Mouse (Mus musculus): ENCODE measurements around the gene Ankrd6. TPM values are rescaled to one million over a fixed set of nuclear protein-coding genes. Genes with fewer than 3 reads are reported as not detected.
"Not testable (repeated sequence)": the region's sequence is repeated elsewhere in the genome, so short reads cannot be mapped to it uniquely, and the experiment has no call there.

Ankrd6 gene
- polyA plus RNA-seq, 1 experiment from 2014 or later = 35.9 TPM

- Histone ChIP-seq H3K4me3 (peak within 1 kb of the TSS; percentile 96), H3K36me3 (no peaks in the 10 kb centered on the region), H3K9ac (replicated peaks) (peak within 1 kb of the TSS; percentile 95), H3K27ac (replicated peaks) (peak within 1 kb of the TSS; percentile 85), H3K4me2 (replicated peaks) (peak within 1 kb of the TSS; percentile 97), H3K4me1 (peaks cover 30% of the 10 kb centered on the region), H3K9me3 (no peaks in the 10 kb centered on the region), H3K27me3 (no peaks in the 10 kb centered on the region)
- peak; percentile 86 for ATAC-seq (replicated peaks)
- WGBS = under 1% methylated on average over 18 of the region's 18 CpGs
These were observed 32.1 kb upstream of the Ankrd6 start, which contains the start of gene Rragd for GRCm38 (mm10) chr4:32982716-32983175. Gene Rragd (plus strand): TSS chr4:32983037.

DNA sequence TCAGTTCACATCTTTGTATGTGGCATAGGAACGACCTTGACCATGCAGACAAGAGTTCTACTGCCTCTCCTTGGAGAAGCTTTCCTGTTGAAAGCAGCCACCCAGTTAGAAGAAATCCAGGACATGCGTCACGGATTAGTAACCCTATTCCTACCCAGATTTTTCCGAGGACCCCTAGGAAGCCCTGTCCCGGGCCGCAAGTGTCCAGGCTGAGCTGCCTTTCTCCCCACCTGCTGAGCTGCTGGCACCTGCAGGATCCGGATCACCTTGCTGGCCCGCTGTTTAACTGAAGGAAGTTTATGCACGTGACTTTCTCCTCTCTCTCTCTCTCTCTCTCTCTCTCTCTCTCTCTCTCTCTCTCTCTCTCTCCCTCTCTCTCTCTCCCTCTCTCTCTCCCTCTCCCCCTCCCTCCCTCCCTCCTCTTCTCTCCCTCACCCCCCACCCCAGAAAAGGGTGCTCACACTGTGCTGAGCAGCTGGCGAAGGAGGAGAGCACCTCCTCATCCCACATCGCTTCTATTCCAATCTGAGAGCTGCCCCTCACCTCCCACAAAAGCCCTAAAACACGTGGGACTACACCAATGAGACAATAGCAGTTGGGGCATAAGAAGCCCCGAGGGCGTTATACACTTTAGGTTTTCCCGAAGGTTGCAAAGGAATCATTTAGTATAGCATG, 31.5 kb upstream of the Ankrd6 start:
- Histone ChIP-seq H3K27me3 (no peaks in the 10 kb centered on the region), H3K36me3 (no peaks in the 10 kb centered on the region), H3K9ac (replicated peaks) (peak overlapping the region; percentile 95), H3K9me3 (no peaks in the 10 kb centered on the region), H3K27ac (replicated peaks) (peak overlapping the region; percentile 85), H3K4me2 (replicated peaks) (peak overlapping the region; percentile 97), H3K4me1 (peaks cover 30% of the 10 kb centered on the region), H3K4me3 (peak overlapping the region; percentile 96)
- 2% methylated on average over 15 of the region's 15 CpGs for WGBS
- ATAC-seq (replicated peaks) = peak; percentile 49

- no peak for ATAC-seq (replicated peaks)
- H3K4me1 ChIP-seq = peaks cover 30% of the 10 kb centered on the region
- WGBS = 24% methylated on average over 5 of the region's 5 CpGs
- no peak overlapping the region for H3K27ac ChIP-seq (replicated peaks)
- H3K9ac ChIP-seq (replicated peaks) = no peak overlapping the region
- no peak overlapping the region for H3K4me3 ChIP-seq
- no peaks in the 10 kb centered on the region for H3K27me3 ChIP-seq
- H3K4me2 ChIP-seq (replicated peaks) = no peak overlapping the region
- no peaks in the 10 kb centered on the region for H3K9me3 ChIP-seq
- no peaks in the 10 kb centered on the region for H3K36me3 ChIP-seq
These were observed 31.0 kb upstream of the Ankrd6 start for GRCm38 (mm10) chr4:32981617-32982016.

GRCm38 (mm10) chr4:32980061-32980460, 29.4 kb upstream of the Ankrd6 start:
- no peak overlapping the region for H3K4me2 ChIP-seq (replicated peaks)
- H3K9ac ChIP-seq (replicated peaks) = no peak overlapping the region
- H3K36me3 ChIP-seq = no peaks in the 10 kb centered on the region
- H3K9me3 ChIP-seq = no peaks in the 10 kb centered on the region
- no peak overlapping the region for H3K4me3 ChIP-seq
- peaks cover 18% of the 10 kb centered on the region for H3K4me1 ChIP-seq
- no peak overlapping the region for H3K27ac ChIP-seq (replicated peaks)
- 64% methylated on average over 3 of the region's 3 CpGs for WGBS
- no peaks in the 10 kb centered on the region for H3K27me3 ChIP-seq
- ATAC-seq (replicated peaks) = no peak

GRCm38 (mm10) chr4:32977331-32977730, 26.7 kb upstream of the Ankrd6 start:
- H3K36me3 ChIP-seq = no peaks in the 10 kb centered on the region
- no peak overlapping the region for H3K27ac ChIP-seq (replicated peaks)
- no peak for ATAC-seq (replicated peaks)
- no peak overlapping the region for H3K4me2 ChIP-seq (replicated peaks)
- H3K27me3 ChIP-seq = no peaks in the 10 kb centered on the region
- no peak overlapping the region for H3K4me3 ChIP-seq
- H3K9ac ChIP-seq (replicated peaks) = no peak overlapping the region
- 87% methylated on average over 4 of the region's 4 CpGs for WGBS
- 0 out of 2 replicates have a peak, but pooled peaks cover 3% of the 10 kb centered on the region for H3K4me1 ChIP-seq
- H3K9me3 ChIP-seq = 0 out of 2 replicates have a peak, but pooled peaks cover 6% of the 10 kb centered on the region

- H3K27ac ChIP-seq (replicated peaks); H3K9me3 ChIP-seq; H3K4me2 ChIP-seq (replicated peaks); H3K4me1 ChIP-seq; H3K27me3 ChIP-seq; ATAC-seq (replicated peaks); H3K36me3 ChIP-seq; H3K9ac ChIP-seq (replicated peaks); H3K4me3 ChIP-seq: not testable (repeated sequence)
- WGBS = 94% methylated on average over 19 of the region's 19 CpGs
These were observed 14.0 kb upstream of the Ankrd6 start for GRCm38 (mm10) chr4:32964619-32965018.

DNA sequence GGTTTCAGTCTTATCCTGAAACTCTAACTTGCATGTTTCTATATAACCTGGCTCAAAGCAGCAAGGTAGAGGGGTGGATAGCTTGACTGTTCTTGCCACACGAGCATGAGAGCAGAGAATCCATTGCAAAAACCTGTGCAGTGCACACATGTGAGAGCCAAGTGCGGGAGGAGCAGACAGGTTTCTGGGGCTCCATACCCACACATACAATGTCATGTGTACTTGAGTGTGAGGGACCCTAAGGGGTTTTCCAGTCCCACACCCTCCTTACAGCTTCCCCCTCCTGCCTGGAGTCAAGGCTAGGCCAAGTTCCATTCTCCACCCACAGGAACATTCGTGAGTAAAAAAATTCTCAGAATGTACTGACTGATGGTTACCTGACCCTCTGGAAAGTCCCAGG, 10.8 kb upstream of the Ankrd6 start:
- WGBS = 77% methylated on average over 3 of the region's 3 CpGs

DNA sequence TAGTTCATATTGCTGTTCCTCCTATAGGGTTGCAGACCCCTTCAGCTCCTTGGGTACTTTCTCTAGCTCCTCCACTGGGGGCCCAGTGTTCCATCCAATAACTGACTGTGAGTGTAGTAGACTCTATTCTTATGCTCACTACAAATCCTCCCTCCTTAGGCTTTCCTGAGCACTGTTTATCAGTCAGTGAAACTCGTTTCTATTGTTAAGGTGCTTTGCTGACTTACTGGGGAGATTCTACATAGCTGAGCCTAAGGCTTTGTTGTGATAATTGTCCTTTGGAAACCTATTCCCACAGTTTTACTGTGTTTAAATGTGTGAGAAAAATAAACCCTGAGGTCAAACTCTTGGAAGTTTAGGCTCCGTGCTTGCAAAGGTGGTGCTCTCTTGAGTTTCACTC, 5.8 kb upstream of the Ankrd6 start:
- H3K4me3 ChIP-seq = no peak overlapping the region
- no peak overlapping the region for H3K9ac ChIP-seq (replicated peaks)
- no peak overlapping the region for H3K27ac ChIP-seq (replicated peaks)
- ATAC-seq (replicated peaks) = no peak
- H3K36me3 ChIP-seq = no peaks in the 10 kb centered on the region
- H3K9me3 ChIP-seq = no peaks in the 10 kb centered on the region
- peaks cover 8% of the 10 kb centered on the region for H3K4me1 ChIP-seq
- WGBS = 30% methylated on average over 2 of the region's 2 CpGs
- no peaks in the 10 kb centered on the region for H3K27me3 ChIP-seq
- no peak overlapping the region for H3K4me2 ChIP-seq (replicated peaks)

More for the DNA sequence above, 10.8 kb upstream of the Ankrd6 start:
- Histone ChIP-seq H3K27ac (replicated peaks) (no peak overlapping the region), H3K4me2 (replicated peaks) (no peak overlapping the region), H3K9ac (replicated peaks) (no peak overlapping the region), H3K27me3 (no peaks in the 10 kb centered on the region), H3K4me3 (no peak overlapping the region), H3K9me3 (no peaks in the 10 kb centered on the region), H3K36me3 (no peaks in the 10 kb centered on the region), H3K4me1 (no peaks in the 10 kb centered on the region)
- ATAC-seq (replicated peaks) = no peak

DNA sequence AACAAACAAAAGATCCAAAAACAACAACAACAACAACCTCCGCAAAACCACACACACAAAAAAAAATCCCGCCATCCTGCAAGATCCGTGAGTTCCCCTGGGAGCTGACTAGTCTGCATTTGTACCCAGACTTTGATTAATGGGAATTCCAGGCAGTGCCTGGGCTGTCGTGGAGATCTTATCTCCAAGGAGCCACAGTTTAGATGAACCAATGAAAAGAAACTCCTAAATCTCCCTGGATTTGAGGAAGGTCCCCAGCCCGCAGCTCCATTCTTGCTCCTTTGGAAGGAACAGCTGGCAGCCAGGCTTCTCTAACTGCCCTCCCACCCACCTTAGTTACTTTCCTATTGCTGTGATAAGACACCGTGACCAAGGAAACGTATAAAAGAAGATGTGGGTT, 2.0 kb upstream of the Ankrd6 start:
- Histone ChIP-seq H3K4me2 (replicated peaks) (no peak overlapping the region), H3K27me3 (no peaks in the 10 kb centered on the region), H3K4me3 (no peak overlapping the region), H3K4me1 (peaks cover 24% of the 10 kb centered on the region), H3K9me3 (no peaks in the 10 kb centered on the region), H3K27ac (replicated peaks) (no peak overlapping the region), H3K9ac (replicated peaks) (no peak overlapping the region), H3K36me3 (no peaks in the 10 kb centered on the region)
- whole genome bisulfite sequencing = 35% methylated on average over 7 of the region's 7 CpGs
- no peak for ATAC-seq (replicated peaks)

DNA sequence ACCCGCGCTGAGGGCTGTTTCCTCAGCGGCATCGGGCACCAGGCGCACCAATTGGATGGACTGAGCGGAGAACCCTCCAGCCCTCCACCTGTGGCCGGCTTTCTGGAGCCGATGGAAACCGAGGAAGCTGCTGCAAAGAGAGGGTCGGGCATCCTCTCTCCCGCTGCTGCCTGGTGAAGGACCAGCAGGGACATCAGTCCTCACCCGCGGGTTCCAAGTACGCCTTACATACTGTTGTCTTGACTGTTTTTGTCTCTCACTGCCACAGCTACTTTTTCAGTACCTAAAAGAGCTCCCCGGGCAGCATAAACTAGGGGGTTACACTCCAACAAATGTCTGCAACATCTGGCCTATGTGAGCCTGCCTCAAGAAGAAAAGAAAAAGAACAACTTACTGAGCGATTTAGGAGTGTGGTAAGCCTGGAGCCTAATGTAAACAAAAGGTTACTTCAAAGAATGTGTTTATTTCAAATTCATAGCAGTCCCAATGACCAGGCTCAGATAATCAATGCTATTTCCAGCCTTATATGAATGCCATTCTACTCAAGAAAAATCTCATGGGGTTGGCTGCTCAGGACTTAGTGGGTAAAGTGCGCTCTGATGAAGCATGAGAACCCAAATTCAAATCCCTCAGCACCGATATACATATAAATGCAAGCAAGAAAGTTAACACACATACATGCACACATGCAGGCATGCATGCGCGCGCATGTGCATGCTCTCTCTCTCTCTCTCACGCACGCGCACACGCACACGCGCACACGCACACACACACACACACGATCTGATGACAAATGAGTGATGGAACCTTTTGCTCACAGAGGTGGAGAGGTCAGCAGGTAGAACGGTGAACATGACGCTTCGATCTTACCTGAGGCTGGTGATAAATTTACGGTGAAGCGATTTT, 647 bp upstream of the Ankrd6 start:
- Histone ChIP-seq H3K27me3 (no peaks in the 10 kb centered on the region), H3K27ac (replicated peaks) (no peak overlapping the region), H3K9me3 (no peaks in the 10 kb centered on the region), H3K4me2 (replicated peaks) (peak overlapping the region; percentile 94), H3K4me3 (peak overlapping the region; percentile 56), H3K36me3 (no peaks in the 10 kb centered on the region), H3K9ac (replicated peaks) (peak overlapping the region; percentile 53), H3K4me1 (peaks cover 28% of the 10 kb centered on the region)
- 5% methylated on average over 34 of the region's 34 CpGs for WGBS
- peak; percentile 60 for ATAC-seq (replicated peaks)

DNA sequence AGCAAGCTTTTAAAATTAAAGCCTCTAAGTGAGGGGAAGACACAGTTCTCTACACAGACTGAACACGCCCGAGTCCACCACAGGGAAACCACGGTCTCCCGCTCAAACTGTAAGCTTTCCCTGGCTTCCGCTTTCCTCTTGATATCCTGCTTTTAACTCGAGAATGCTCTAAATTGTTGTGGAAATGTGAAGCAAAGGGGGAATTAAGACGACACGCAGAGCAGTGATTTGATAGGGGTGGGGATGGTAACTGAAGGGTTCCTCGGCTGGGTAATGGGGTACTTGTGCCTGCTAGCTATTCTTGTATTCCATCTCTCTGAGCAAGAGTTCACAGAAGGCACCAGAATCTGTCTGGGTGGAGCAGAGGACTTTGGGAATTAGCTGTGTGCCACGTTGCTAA, 1.9 kb downstream of the Ankrd6 start:
- no peak overlapping the region for H3K4me3 ChIP-seq
- peak overlapping the region; percentile 23; the same call in 1 of the 2 replicates for H3K4me2 ChIP-seq (replicated peaks)
- no peaks in the 10 kb centered on the region for H3K27me3 ChIP-seq
- no peaks in the 10 kb centered on the region for H3K36me3 ChIP-seq
- no peak overlapping the region; the same call in 1 of the 2 replicates for H3K9ac ChIP-seq (replicated peaks)
- ATAC-seq (replicated peaks) = no peak
- no peaks in the 10 kb centered on the region for H3K9me3 ChIP-seq
- H3K27ac ChIP-seq (replicated peaks) = no peak overlapping the region
- WGBS = 44% methylated on average over 10 of the region's 10 CpGs
- H3K4me1 ChIP-seq = peaks cover 28% of the 10 kb centered on the region

DNA sequence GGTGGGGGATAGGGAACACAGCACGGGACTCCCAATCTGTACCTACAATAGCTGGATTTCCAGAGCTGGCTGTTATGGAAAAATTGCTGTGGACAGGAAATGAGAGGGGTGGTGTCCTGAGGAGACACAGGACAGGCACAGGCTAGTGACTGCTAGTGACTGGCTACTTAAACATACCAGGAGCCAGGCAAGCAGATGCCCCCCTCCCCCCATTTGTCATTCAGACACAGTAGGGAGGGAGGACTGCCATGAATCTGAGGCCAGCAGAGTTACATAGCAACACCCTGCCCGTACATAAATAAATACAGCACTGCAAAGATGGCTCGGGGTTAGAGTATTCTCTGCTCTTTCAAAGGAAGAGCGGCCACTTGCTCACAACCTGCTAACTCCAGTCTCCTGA, 3.0 kb downstream of the Ankrd6 start:
- Histone ChIP-seq H3K9me3 (no peaks in the 10 kb centered on the region), H3K27ac (replicated peaks) (no peak overlapping the region), H3K9ac (replicated peaks) (no peak overlapping the region; the same call in 1 of the 2 replicates), H3K36me3 (no peaks in the 10 kb centered on the region), H3K4me2 (replicated peaks) (peak overlapping the region; percentile 16; the same call in 1 of the 2 replicates), H3K27me3 (no peaks in the 10 kb centered on the region), H3K4me3 (no peak overlapping the region), H3K4me1 (peaks cover 28% of the 10 kb centered on the region)
- 29% methylated on average over 4 of the region's 4 CpGs for WGBS
- ATAC-seq (replicated peaks) = no peak

All from forebrain, embryonic 15.5 days (tissue).